Mouse (Mus musculus) midbrain, embryonic 15.5 days (tissue): Measurements from ENCODE around the gene Tnfrsf25. TPM values are rescaled to one million over a fixed set of nuclear protein-coding genes. Genes with fewer than 3 reads are reported as not detected.

Source experiments
- ATAC-seq: fragments of 200-750 bp; cut with Nextera tagmentation; replicated peaks from 2 replicates; pipeline ENCODE4 v1.8.0; 2017; ENCODE audit warnings: moderate TSS enrichment
- H3K27ac ChIP-seq: fragments of 300-500 bp; sonication (generic); 2 replicates; pipeline ENCODE4 v1.5.1; 2015; ENCODE audit warnings: mild to moderate bottlenecking, inconsistent platforms
- H3K27me3 ChIP-seq: fragments of 300-500 bp; sonication (generic); replicated peaks from 2 replicates; pipeline ENCODE4 v1.6.1; 2015; ENCODE audit warnings: inconsistent platforms
- H3K36me3 ChIP-seq: fragments of 300-500 bp; sonication (generic); replicated peaks from 2 replicates; pipeline ENCODE4 v1.6.1; 2015; ENCODE audit warnings: inconsistent platforms
- H3K4me1 ChIP-seq: fragments of 300-500 bp; sonication (generic); 2 replicates; pipeline ENCODE4 v1.6.1; 2015; ENCODE audit warnings: inconsistent platforms
- H3K4me2 ChIP-seq: fragments of 300-500 bp; sonication (generic); 2 replicates; pipeline ENCODE4 v1.6.1; 2015; ENCODE audit warnings: inconsistent platforms, mild to moderate bottlenecking, moderate library complexity
- H3K4me3 ChIP-seq: fragments of 300-500 bp; sonication (generic); 2 replicates; pipeline ENCODE4 v1.5.1; 2015; ENCODE audit warnings: mild to moderate bottlenecking, inconsistent platforms
- H3K9ac ChIP-seq: fragments of 300-500 bp; sonication (generic); 2 replicates; pipeline ENCODE4 v1.6.1; 2015; ENCODE audit warnings: mild to moderate bottlenecking, inconsistent platforms
- H3K9me3 ChIP-seq: fragments of 300-500 bp; sonication (generic); 2 replicates; pipeline ENCODE4 v1.6.1; 2016; ENCODE audit warnings: inconsistent platforms
- WGBS: fragments of 180-500 bp; shearing (Covaris S2); methylation state at CpG from one replicate; pipeline ENCODE4 v1.1.7; 2015; ENCODE audit warnings: mixed read lengths; 5-methylcytosine and 5-hydroxymethylcytosine counted together
- polyA plus RNA-seq: library from polyadenylated mRNA; unstranded; fragments of >200 nt; fragmentation: Nextera tagmentation; extraction: Ambion mirVana; gene quantifications from 2 replicates; pipeline ENCODE4 v1.2.1, GENCODE M21; 2015

Gene Tnfrsf25
- polyA plus RNA-seq, 1 experiment from 2014 or later, result 0.80 TPM

DNA sequence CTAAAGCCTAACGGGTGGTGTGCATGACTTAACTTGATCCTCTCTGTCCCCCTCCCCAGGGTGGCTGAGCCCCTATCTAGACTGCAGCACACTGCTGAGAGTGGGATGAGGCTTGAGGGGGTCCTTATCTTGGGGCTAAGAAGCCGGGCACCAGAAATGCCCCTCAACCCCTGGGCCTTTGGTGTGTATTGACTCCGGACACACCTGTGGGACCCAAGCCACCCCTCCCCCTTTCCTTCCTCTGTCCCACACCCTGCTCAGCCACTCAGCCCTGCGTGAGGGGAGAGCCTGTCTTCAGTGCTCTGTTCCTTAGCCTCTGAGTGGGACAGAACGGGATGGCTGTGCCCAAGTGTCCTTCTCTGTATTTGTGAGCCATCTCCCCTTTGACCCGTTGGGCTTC lies 18.8 kb upstream of the Tnfrsf25 start:
- no peak; the same call in 1 of the 2 replicates for ATAC-seq

GRCm38 (mm10) chr4:152097911-152098799 lies 17.6 kb upstream of the Tnfrsf25 start:
- Histone ChIP-seq H3K9me3 (no peaks in the 10 kb centered on the region), H3K4me2 (no peak overlapping the region), H3K9ac (no peak overlapping the region), H3K27ac (no peak overlapping the region), H3K27me3 (no peaks in the 10 kb centered on the region), H3K4me1 (peaks cover 4% of the 10 kb centered on the region), H3K4me3 (no peak overlapping the region), H3K36me3 (no peaks in the 10 kb centered on the region)
- no peak for ATAC-seq
- 32% methylated on average over 11 of the region's 11 CpGs for WGBS

More for the DNA sequence above, 18.8 kb upstream of the Tnfrsf25 start:
- H3K4me3 ChIP-seq, result no peak overlapping the region
- H3K27ac ChIP-seq, result 0 out of 2 replicates have a peak overlapping the region, but pooled peaks have one; percentile 25
- no peaks in the 10 kb centered on the region for H3K36me3 ChIP-seq
- H3K4me2 ChIP-seq, result no peak overlapping the region
- 44% methylated on average over 6 of the region's 6 CpGs for whole genome bisulfite sequencing
- H3K27me3 ChIP-seq, result no peaks in the 10 kb centered on the region
- H3K9me3 ChIP-seq, result no peaks in the 10 kb centered on the region
- no peak overlapping the region for H3K9ac ChIP-seq
- peaks cover 4% of the 10 kb centered on the region for H3K4me1 ChIP-seq

GRCm38 (mm10) chr4:152100541-152100940 lies 15.2 kb upstream of the Tnfrsf25 start:
- ATAC-seq, result no peak
- Histone ChIP-seq H3K9ac (no peak overlapping the region), H3K4me3 (no peak overlapping the region), H3K36me3 (no peaks in the 10 kb centered on the region), H3K27me3 (no peaks in the 10 kb centered on the region), H3K4me2 (no peak overlapping the region), H3K27ac (no peak overlapping the region), H3K4me1 (peaks cover 4% of the 10 kb centered on the region), H3K9me3 (no peaks in the 10 kb centered on the region)
- WGBS, result 79% methylated on average over 11 of the region's 11 CpGs

DNA sequence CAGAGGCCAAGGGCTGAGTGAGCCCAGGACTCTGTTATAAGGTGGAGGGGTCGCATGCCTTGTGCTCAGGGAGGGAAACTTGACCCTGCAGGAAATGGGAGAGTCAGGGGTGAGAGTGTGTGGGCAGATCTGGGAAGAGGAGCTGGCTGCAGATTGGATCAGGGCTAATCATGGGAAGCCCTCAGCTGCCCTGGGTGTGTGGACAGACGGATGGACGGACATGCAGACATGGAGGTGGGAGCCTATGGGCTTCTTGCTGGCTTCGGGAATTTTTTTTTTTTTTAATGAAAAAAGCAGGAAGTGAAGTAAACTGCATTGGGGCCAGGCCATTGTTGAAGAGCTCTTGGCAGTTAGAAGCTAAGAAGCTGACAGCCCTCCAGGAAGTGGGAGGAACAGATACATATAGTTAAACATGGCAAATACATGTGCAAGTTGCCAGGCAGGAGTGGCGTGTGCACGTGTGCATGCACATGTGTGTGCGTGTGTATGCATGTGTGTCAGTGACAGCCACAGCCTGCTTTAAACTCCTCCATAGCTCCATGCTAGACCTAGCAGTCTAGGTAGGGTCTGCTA lies 14.6 kb upstream of the Tnfrsf25 start:
- whole genome bisulfite sequencing, result 86% methylated on average over 7 of the region's 7 CpGs
- H3K4me3 ChIP-seq, result no peak overlapping the region
- peaks cover 4% of the 10 kb centered on the region for H3K4me1 ChIP-seq
- no peak overlapping the region for H3K27ac ChIP-seq
- H3K9ac ChIP-seq, result no peak overlapping the region
- no peak for ATAC-seq
- H3K9me3 ChIP-seq, result no peaks in the 10 kb centered on the region
- H3K4me2 ChIP-seq, result no peak overlapping the region
- H3K36me3 ChIP-seq, result no peaks in the 10 kb centered on the region
- no peaks in the 10 kb centered on the region for H3K27me3 ChIP-seq

GRCm38 (mm10) chr4:152101921-152102320 lies 13.8 kb upstream of the Tnfrsf25 start:
- H3K4me1 ChIP-seq, result no peaks in the 10 kb centered on the region
- no peak overlapping the region for H3K4me2 ChIP-seq
- H3K9me3 ChIP-seq, result no peaks in the 10 kb centered on the region
- no peak overlapping the region for H3K4me3 ChIP-seq
- ATAC-seq, result no peak
- H3K36me3 ChIP-seq, result no peaks in the 10 kb centered on the region
- no peak overlapping the region for H3K27ac ChIP-seq
- WGBS, result 96% methylated on average over 16 of the region's 16 CpGs
- H3K9ac ChIP-seq, result no peak overlapping the region
- no peaks in the 10 kb centered on the region for H3K27me3 ChIP-seq

- Histone ChIP-seq H3K27ac (no peak overlapping the region), H3K4me2 (no peak overlapping the region), H3K36me3 (no peaks in the 10 kb centered on the region), H3K27me3 (no peaks in the 10 kb centered on the region), H3K4me3 (no peak overlapping the region), H3K9ac (no peak overlapping the region), H3K4me1 (peaks cover 9% of the 10 kb centered on the region), H3K9me3 (no peaks in the 10 kb centered on the region)
- no peak for ATAC-seq
- 42% methylated on average over 7 of the region's 7 CpGs for WGBS
Observed at GRCm38 (mm10) chr4:152103025-152103424, 12.7 kb upstream of the Tnfrsf25 start.

DNA sequence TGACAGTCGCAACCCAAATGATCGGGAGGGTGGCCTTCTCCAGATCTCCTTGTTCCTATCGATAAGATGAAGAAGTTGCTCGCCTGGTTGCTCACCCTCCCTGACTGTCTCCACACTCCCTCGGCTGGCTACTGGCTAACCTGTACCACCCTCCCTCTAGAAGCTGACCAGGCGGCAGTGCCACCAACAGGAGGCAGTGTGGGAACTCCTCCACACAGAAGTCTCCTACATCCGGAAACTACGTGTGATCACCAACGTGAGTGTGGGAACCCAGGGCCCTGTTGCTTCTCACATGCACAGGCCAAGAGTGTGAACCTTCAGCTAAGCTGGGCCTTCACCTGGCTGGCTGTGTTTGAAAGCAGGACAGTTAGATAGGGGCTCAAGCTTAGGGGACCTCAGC lies 9.0 kb upstream of the Tnfrsf25 start:
- H3K27me3 ChIP-seq, result no peaks in the 10 kb centered on the region
- ATAC-seq, result no peak
- WGBS, result 66% methylated on average over 9 of the region's 9 CpGs

DNA sequence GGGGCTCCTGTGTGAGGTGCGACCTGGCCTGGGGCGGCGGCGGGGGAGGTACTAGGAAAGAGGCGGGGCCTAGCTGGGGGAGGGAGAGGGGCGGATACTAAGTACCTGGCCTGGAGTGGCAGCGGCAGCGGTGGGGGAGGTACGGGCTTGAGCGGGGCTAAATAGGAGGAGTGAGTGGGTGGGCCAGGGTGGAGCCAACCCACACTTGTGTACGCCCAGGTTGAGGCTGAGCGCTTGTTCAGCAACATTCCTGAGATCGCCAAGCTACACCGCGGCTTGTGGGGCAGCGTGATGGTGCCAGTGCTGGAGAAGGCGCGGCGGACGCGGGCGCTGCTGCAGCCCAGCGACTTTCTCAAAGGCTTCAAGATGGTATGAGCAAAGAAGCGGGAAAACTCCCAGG lies 8.2 kb upstream of the Tnfrsf25 start:
- 5% methylated on average over 24 of the region's 24 CpGs for WGBS
- H3K4me2 ChIP-seq, result peak overlapping the region; percentile 60

More for the DNA sequence above, 9.0 kb upstream of the Tnfrsf25 start:
- Histone ChIP-seq H3K4me3 (no peak overlapping the region), H3K27ac (no peak overlapping the region), H3K4me2 (no peak overlapping the region), H3K36me3 (no peaks in the 10 kb centered on the region), H3K9me3 (no peaks in the 10 kb centered on the region), H3K9ac (no peak overlapping the region), H3K4me1 (peaks cover 19% of the 10 kb centered on the region)

GRCm38 (mm10) chr4:152107971-152108509 lies 7.7 kb upstream of the Tnfrsf25 start:
- WGBS, result 8% methylated on average over 30 of the region's 30 CpGs
- H3K9me3 ChIP-seq, result no peaks in the 10 kb centered on the region
- peak overlapping the region; percentile 41 for H3K9ac ChIP-seq
- peak overlapping the region; percentile 36 for H3K4me3 ChIP-seq
- H3K4me2 ChIP-seq, result peak overlapping the region; percentile 60
- no peaks in the 10 kb centered on the region for H3K27me3 ChIP-seq
- H3K36me3 ChIP-seq, result no peaks in the 10 kb centered on the region
- peaks cover 19% of the 10 kb centered on the region for H3K4me1 ChIP-seq
- H3K27ac ChIP-seq, result peak overlapping the region; percentile 71
- peak; percentile 93 for ATAC-seq

More for the DNA sequence above, 8.2 kb upstream of the Tnfrsf25 start:
- ATAC-seq, result peak; percentile 79
- Histone ChIP-seq H3K4me3 (peak overlapping the region; percentile 36), H3K9me3 (no peaks in the 10 kb centered on the region), H3K4me1 (peaks cover 19% of the 10 kb centered on the region), H3K27ac (peak overlapping the region; percentile 71), H3K36me3 (no peaks in the 10 kb centered on the region), H3K9ac (peak overlapping the region; percentile 32), H3K27me3 (no peaks in the 10 kb centered on the region)

DNA sequence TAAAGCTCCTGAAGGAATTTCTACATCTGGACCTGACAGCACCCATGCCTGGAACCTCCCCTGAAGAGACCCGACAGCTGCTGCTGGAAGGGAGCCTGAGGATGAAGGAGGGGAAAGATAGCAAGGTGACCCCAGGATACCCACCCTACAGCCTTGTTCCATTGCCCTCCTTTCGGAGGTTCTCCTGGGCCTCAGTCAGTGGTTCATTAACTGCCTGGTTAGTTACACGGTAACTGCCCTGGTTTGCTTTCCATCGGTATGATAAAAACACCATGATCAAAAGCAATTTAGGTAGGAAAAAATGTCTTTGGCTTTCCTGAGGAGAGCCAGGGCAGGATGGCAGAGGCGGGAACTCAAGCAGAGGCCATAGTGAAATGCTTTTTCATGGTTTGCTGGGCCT lies 7.1 kb upstream of the Tnfrsf25 start:
- Histone ChIP-seq H3K4me2 (peak overlapping the region; percentile 60), H3K27me3 (peaks cover 3% of the 10 kb centered on the region; the same call in 1 of the 2 replicates), H3K4me1 (peaks cover 19% of the 10 kb centered on the region), H3K9me3 (no peaks in the 10 kb centered on the region), H3K4me3 (peak overlapping the region; percentile 36), H3K9ac (peak overlapping the region; percentile 41), H3K27ac (peak overlapping the region; percentile 71), H3K36me3 (no peaks in the 10 kb centered on the region)
- WGBS, result 88% methylated on average over 5 of the region's 5 CpGs
- ATAC-seq, result no peak

GRCm38 (mm10) chr4:152109509-152109908 lies 6.2 kb upstream of the Tnfrsf25 start:
- H3K4me3 ChIP-seq, result no peak overlapping the region
- H3K9ac ChIP-seq, result no peak overlapping the region
- H3K9me3 ChIP-seq, result no peaks in the 10 kb centered on the region
- H3K4me1 ChIP-seq, result peaks cover 19% of the 10 kb centered on the region
- no peaks in the 10 kb centered on the region for H3K36me3 ChIP-seq
- H3K4me2 ChIP-seq, result no peak overlapping the region
- no peak for ATAC-seq
- no peak overlapping the region for H3K27ac ChIP-seq
- peaks cover 11% of the 10 kb centered on the region; the same call in 1 of the 2 replicates for H3K27me3 ChIP-seq
- WGBS, result 91% methylated on average over 3 of the region's 3 CpGs

GRCm38 (mm10) chr4:152110689-152111088 lies 5.0 kb upstream of the Tnfrsf25 start:
- ATAC-seq, result no peak
- no peak overlapping the region for H3K27ac ChIP-seq
- H3K4me3 ChIP-seq, result no peak overlapping the region
- no peak overlapping the region for H3K4me2 ChIP-seq
- 87% methylated on average over 4 of the region's 4 CpGs for WGBS
- no peaks in the 10 kb centered on the region for H3K9me3 ChIP-seq
- peaks cover 23% of the 10 kb centered on the region for H3K27me3 ChIP-seq
- H3K4me1 ChIP-seq, result peaks cover 22% of the 10 kb centered on the region
- H3K36me3 ChIP-seq, result no peaks in the 10 kb centered on the region
- no peak overlapping the region for H3K9ac ChIP-seq
